Mouse (Mus musculus): Measurements from ENCODE around the gene St6gal1. TPM values are rescaled to one million over a fixed set of nuclear protein-coding genes. Genes with fewer than 3 reads are reported as not detected.

Gene St6gal1
- polyA plus RNA-seq, 1 experiment from 2014 or later = 19.3 TPM

- peaks cover 18% of the 10 kb centered on the region for H3K4me1 ChIP-seq (ENCODE audit: control insufficient read depth, insufficient read depth, low read length)
- no peaks in the 10 kb centered on the region for H3K9me3 ChIP-seq (replicated peaks; ENCODE audit: control insufficient read depth, low read length, poor library complexity, severe bottlenecking)
- H3K36me3 ChIP-seq (ENCODE audit: control insufficient read depth, insufficient read depth, low read length) = no peaks in the 10 kb centered on the region
- H3K9ac ChIP-seq (ENCODE audit: low read depth, low read length) = no peak overlapping the region
- ATAC-seq = no peak
- 73% methylated on average over 14 of the region's 14 CpGs for WGBS
- no peaks in the 10 kb centered on the region for H3K27me3 ChIP-seq (ENCODE audit: control insufficient read depth, insufficient read depth, low read depth, low read length)
- no peak overlapping the region for H3K4me2 ChIP-seq (ENCODE audit: low read length)
- no peak overlapping the region for H3K27ac ChIP-seq (ENCODE audit: low read length)
- no peak overlapping the region for H3K4me3 ChIP-seq (ENCODE audit: low read depth, low read length)
These were observed 47.4 kb downstream of the St6gal1 start for GRCm38 (mm10) chr16:23271746-23272520.

GRCm38 (mm10) chr16:23272521-23273230 is 48.1 kb downstream of the St6gal1 start:
- Histone ChIP-seq H3K27me3 (ENCODE audit: control insufficient read depth, insufficient read depth, low read depth, low read length) (no peaks in the 10 kb centered on the region), H3K36me3 (ENCODE audit: control insufficient read depth, insufficient read depth, low read length) (no peaks in the 10 kb centered on the region), H3K27ac (ENCODE audit: low read length) (no peak overlapping the region), H3K9ac (ENCODE audit: low read depth, low read length) (no peak overlapping the region), H3K4me2 (ENCODE audit: low read length) (no peak overlapping the region), H3K4me1 (ENCODE audit: control insufficient read depth, insufficient read depth, low read length) (peaks cover 18% of the 10 kb centered on the region), H3K9me3 (replicated peaks; ENCODE audit: control insufficient read depth, low read length, poor library complexity, severe bottlenecking) (no peaks in the 10 kb centered on the region), H3K4me3 (ENCODE audit: low read depth, low read length) (no peak overlapping the region)
- WGBS = 50% methylated on average over 9 of the region's 9 CpGs
- ATAC-seq = no peak

GRCm38 (mm10) chr16:23274005-23274404 is 49.5 kb downstream of the St6gal1 start:
- no peak overlapping the region for H3K9ac ChIP-seq (ENCODE audit: low read depth, low read length)
- no peaks in the 10 kb centered on the region for H3K36me3 ChIP-seq (ENCODE audit: control insufficient read depth, insufficient read depth, low read length)
- H3K27me3 ChIP-seq (ENCODE audit: control insufficient read depth, insufficient read depth, low read depth, low read length) = no peaks in the 10 kb centered on the region
- H3K9me3 ChIP-seq (replicated peaks; ENCODE audit: control insufficient read depth, low read length, poor library complexity, severe bottlenecking) = no peaks in the 10 kb centered on the region
- peaks cover 18% of the 10 kb centered on the region for H3K4me1 ChIP-seq (ENCODE audit: control insufficient read depth, insufficient read depth, low read length)
- no peak for ATAC-seq
- WGBS = 63% methylated on average over 6 of the region's 6 CpGs
- H3K4me2 ChIP-seq (ENCODE audit: low read length) = no peak overlapping the region
- no peak overlapping the region for H3K27ac ChIP-seq (ENCODE audit: low read length)
- no peak overlapping the region for H3K4me3 ChIP-seq (ENCODE audit: low read depth, low read length)

GRCm38 (mm10) chr16:23274606-23275310 is 50.2 kb downstream of the St6gal1 start:
- H3K4me3 ChIP-seq (ENCODE audit: low read depth, low read length) = no peak overlapping the region
- H3K9me3 ChIP-seq (replicated peaks; ENCODE audit: control insufficient read depth, low read length, poor library complexity, severe bottlenecking) = no peaks in the 10 kb centered on the region
- H3K36me3 ChIP-seq (ENCODE audit: control insufficient read depth, insufficient read depth, low read length) = no peaks in the 10 kb centered on the region
- no peak overlapping the region for H3K27ac ChIP-seq (ENCODE audit: low read length)
- no peaks in the 10 kb centered on the region for H3K27me3 ChIP-seq (ENCODE audit: control insufficient read depth, insufficient read depth, low read depth, low read length)
- peaks cover 18% of the 10 kb centered on the region for H3K4me1 ChIP-seq (ENCODE audit: control insufficient read depth, insufficient read depth, low read length)
- WGBS = 81% methylated on average over 7 of the region's 7 CpGs
- H3K4me2 ChIP-seq (ENCODE audit: low read length) = no peak overlapping the region
- no peak for ATAC-seq
- H3K9ac ChIP-seq (ENCODE audit: low read depth, low read length) = no peak overlapping the region

- Histone ChIP-seq H3K9me3 (replicated peaks; ENCODE audit: control insufficient read depth, low read length, poor library complexity, severe bottlenecking) (no peaks in the 10 kb centered on the region), H3K36me3 (ENCODE audit: control insufficient read depth, insufficient read depth, low read length) (no peaks in the 10 kb centered on the region), H3K4me1 (ENCODE audit: control insufficient read depth, insufficient read depth, low read length) (peaks cover 9% of the 10 kb centered on the region), H3K4me3 (ENCODE audit: low read depth, low read length) (no peak overlapping the region), H3K9ac (ENCODE audit: low read depth, low read length) (no peak overlapping the region), H3K27me3 (ENCODE audit: control insufficient read depth, insufficient read depth, low read depth, low read length) (no peaks in the 10 kb centered on the region), H3K27ac (ENCODE audit: low read length) (no peak overlapping the region), H3K4me2 (ENCODE audit: low read length) (no peak overlapping the region)
- ATAC-seq = no peak
- 91% methylated on average over 2 of the region's 2 CpGs for WGBS
These were observed 51.1 kb downstream of the St6gal1 start for GRCm38 (mm10) chr16:23275661-23276060.

GRCm38 (mm10) chr16:23279879-23280741 is 55.6 kb downstream of the St6gal1 start:
- H3K27ac ChIP-seq (ENCODE audit: low read length) = no peak overlapping the region
- no peaks in the 10 kb centered on the region for H3K36me3 ChIP-seq (ENCODE audit: control insufficient read depth, insufficient read depth, low read length)
- H3K9me3 ChIP-seq (replicated peaks; ENCODE audit: control insufficient read depth, low read length, poor library complexity, severe bottlenecking) = no peaks in the 10 kb centered on the region
- WGBS = 77% methylated on average over 9 of the region's 9 CpGs
- no peak overlapping the region for H3K4me2 ChIP-seq (ENCODE audit: low read length)
- H3K27me3 ChIP-seq (ENCODE audit: control insufficient read depth, insufficient read depth, low read depth, low read length) = no peaks in the 10 kb centered on the region
- H3K4me3 ChIP-seq (ENCODE audit: low read depth, low read length) = no peak overlapping the region
- H3K9ac ChIP-seq (ENCODE audit: low read depth, low read length) = no peak overlapping the region
- no peak for ATAC-seq
- no peaks in the 10 kb centered on the region for H3K4me1 ChIP-seq (ENCODE audit: control insufficient read depth, insufficient read depth, low read length)

- H3K36me3 ChIP-seq (ENCODE audit: control insufficient read depth, insufficient read depth, low read length) = no peaks in the 10 kb centered on the region
- no peak for ATAC-seq
- H3K4me3 ChIP-seq (ENCODE audit: low read depth, low read length) = no peak overlapping the region
- WGBS = 68% methylated on average over 4 of the region's 4 CpGs
- H3K4me1 ChIP-seq (ENCODE audit: control insufficient read depth, insufficient read depth, low read length) = no peaks in the 10 kb centered on the region
- H3K9ac ChIP-seq (ENCODE audit: low read depth, low read length) = no peak overlapping the region
- H3K9me3 ChIP-seq (replicated peaks; ENCODE audit: control insufficient read depth, low read length, poor library complexity, severe bottlenecking) = no peaks in the 10 kb centered on the region
- H3K27ac ChIP-seq (ENCODE audit: low read length) = no peak overlapping the region
- no peaks in the 10 kb centered on the region for H3K27me3 ChIP-seq (ENCODE audit: control insufficient read depth, insufficient read depth, low read depth, low read length)
- H3K4me2 ChIP-seq (ENCODE audit: low read length) = no peak overlapping the region
These were observed 56.2 kb downstream of the St6gal1 start for GRCm38 (mm10) chr16:23280742-23281090.

GRCm38 (mm10) chr16:23282241-23282640 is 57.7 kb downstream of the St6gal1 start:
- Histone ChIP-seq H3K36me3 (ENCODE audit: control insufficient read depth, insufficient read depth, low read length) (no peaks in the 10 kb centered on the region), H3K9ac (ENCODE audit: low read depth, low read length) (no peak overlapping the region), H3K4me2 (ENCODE audit: low read length) (no peak overlapping the region), H3K27me3 (ENCODE audit: control insufficient read depth, insufficient read depth, low read depth, low read length) (no peaks in the 10 kb centered on the region), H3K4me3 (ENCODE audit: low read depth, low read length) (no peak overlapping the region), H3K9me3 (replicated peaks; ENCODE audit: control insufficient read depth, low read length, poor library complexity, severe bottlenecking) (no peaks in the 10 kb centered on the region), H3K27ac (ENCODE audit: low read length) (no peak overlapping the region), H3K4me1 (ENCODE audit: control insufficient read depth, insufficient read depth, low read length) (no peaks in the 10 kb centered on the region)
- WGBS = 96% methylated on average over 5 of the region's 5 CpGs
- ATAC-seq = no peak

Data from midbrain, embryonic 16.5 days (tissue).